Mouse (Mus musculus) stomach, embryonic 14.5 days (tissue): Measurements from ENCODE around the gene Fndc3b. TPM values are rescaled to one million over a fixed set of nuclear protein-coding genes. Genes with fewer than 3 reads are reported as not detected.

Experiments
- ATAC-seq: fragments of 200-750 bp; cut with Nextera tagmentation; 2 replicates; pipeline ENCODE4 v1.8.0; 2017; ENCODE audit warnings: low read depth, moderate TSS enrichment; ENCODE audit not compliant: insufficient number of reproducible peaks, insufficient read depth, low FRiP score
- H3K27ac ChIP-seq: fragments of 300-500 bp; sonication (generic); 2 replicates; pipeline ENCODE4 v1.5.1; 2014; ENCODE audit warnings: mild to moderate bottlenecking, low read length, moderate library complexity, mixed read lengths
- H3K27me3 ChIP-seq: fragments of 300-500 bp; sonication (generic); 2 replicates; pipeline ENCODE4 v1.6.1; 2014; ENCODE audit warnings: low read length, control low read depth, mixed read lengths; ENCODE audit not compliant: control insufficient read depth, insufficient read depth
- H3K36me3 ChIP-seq: fragments of 300-500 bp; sonication (generic); 2 replicates; pipeline ENCODE4 v1.6.1; 2014; ENCODE audit warnings: mild to moderate bottlenecking, control low read depth, low read length, moderate library complexity, mixed read lengths; ENCODE audit not compliant: control insufficient read depth, insufficient read depth
- H3K4me1 ChIP-seq: fragments of 300-500 bp; sonication (generic); 2 replicates; pipeline ENCODE4 v1.6.1; 2014; ENCODE audit warnings: low read length, control low read depth, mixed read lengths; ENCODE audit not compliant: control insufficient read depth, insufficient read depth
- H3K4me2 ChIP-seq: fragments of 300-500 bp; sonication (generic); replicated peaks from 2 replicates; pipeline ENCODE4 v1.6.1; 2014; ENCODE audit warnings: low read depth, low read length, control low read depth
- H3K4me3 ChIP-seq: fragments of 300-500 bp; sonication (generic); 2 replicates; pipeline ENCODE4 v1.5.1; 2014; ENCODE audit warnings: low read depth, low read length, control low read depth
- H3K9ac ChIP-seq: fragments of 300-500 bp; sonication (generic); replicated peaks from 2 replicates; pipeline ENCODE4 v1.6.1; 2014; ENCODE audit warnings: low read depth, mild to moderate bottlenecking, control low read depth, low read length, moderate library complexity, mixed read lengths
- H3K9me3 ChIP-seq: fragments of 300-500 bp; sonication (generic); 2 replicates; pipeline ENCODE4 v1.6.1; 2016; ENCODE audit warnings: low read depth, low read length, control low read depth; ENCODE audit not compliant: control insufficient read depth
- WGBS: fragments of 180-500 bp; shearing (Covaris S2); extraction: QIAGEN DNeasy Blood & Tissue Kit; methylation state at CpG from one replicate; pipeline ENCODE4 v1.1.7; 2014; 5-methylcytosine and 5-hydroxymethylcytosine counted together
- polyA plus RNA-seq: library from polyadenylated mRNA; unstranded; fragments of >200 nt; fragmentation: Nextera tagmentation; extraction: Ambion mirVana; gene quantifications from 2 replicates; pipeline ENCODE4 v1.2.1, GENCODE M21; 2014

Fndc3b gene
- polyA plus RNA-seq, 1 experiment from 2014 or later: 33.3 TPM

GRCm38 (mm10) chr3:27607081-27607795, 103.9 kb downstream of the Fndc3b start:
- WGBS: 35% methylated on average over 9 of the region's 9 CpGs
- Histone ChIP-seq H3K9me3 (no peaks in the 10 kb centered on the region), H3K27ac (peak overlapping the region; percentile 59), H3K27me3 (no peaks in the 10 kb centered on the region), H3K4me3 (no peak overlapping the region), H3K9ac (no peak overlapping the region), H3K4me2 (no peak overlapping the region), H3K36me3 (no peaks in the 10 kb centered on the region), H3K4me1 (peaks cover 21% of the 10 kb centered on the region)
- peak; percentile 93 for ATAC-seq

DNA sequence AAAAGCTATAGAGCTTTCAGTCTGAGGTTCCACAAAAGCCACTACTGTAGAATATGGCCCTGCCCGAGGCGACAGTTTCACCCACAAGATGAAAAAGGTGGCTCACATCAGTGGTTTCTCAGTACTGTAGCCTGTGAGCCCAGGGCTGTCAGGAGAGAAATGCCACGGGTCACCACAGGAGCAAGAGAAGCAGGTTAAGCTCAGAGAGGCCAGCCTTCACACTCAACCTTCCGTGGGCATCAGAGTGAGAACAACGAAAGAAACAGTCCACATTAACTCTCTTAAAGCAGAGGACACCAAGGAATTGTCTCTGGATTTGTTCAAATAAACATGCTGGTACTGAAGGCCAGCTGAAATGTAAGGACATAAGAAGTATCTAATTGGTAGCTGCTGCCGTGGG, 104.5 kb downstream of the Fndc3b start:
- Histone ChIP-seq H3K9ac (no peak overlapping the region), H3K4me2 (no peak overlapping the region), H3K4me1 (peaks cover 18% of the 10 kb centered on the region), H3K9me3 (no peaks in the 10 kb centered on the region), H3K27me3 (no peaks in the 10 kb centered on the region), H3K36me3 (no peaks in the 10 kb centered on the region), H3K27ac (peak overlapping the region; percentile 59; the same call in 1 of the 2 replicates), H3K4me3 (no peak overlapping the region)
- no peak for ATAC-seq
- WGBS: 77% methylated on average over 6 of the region's 6 CpGs

DNA sequence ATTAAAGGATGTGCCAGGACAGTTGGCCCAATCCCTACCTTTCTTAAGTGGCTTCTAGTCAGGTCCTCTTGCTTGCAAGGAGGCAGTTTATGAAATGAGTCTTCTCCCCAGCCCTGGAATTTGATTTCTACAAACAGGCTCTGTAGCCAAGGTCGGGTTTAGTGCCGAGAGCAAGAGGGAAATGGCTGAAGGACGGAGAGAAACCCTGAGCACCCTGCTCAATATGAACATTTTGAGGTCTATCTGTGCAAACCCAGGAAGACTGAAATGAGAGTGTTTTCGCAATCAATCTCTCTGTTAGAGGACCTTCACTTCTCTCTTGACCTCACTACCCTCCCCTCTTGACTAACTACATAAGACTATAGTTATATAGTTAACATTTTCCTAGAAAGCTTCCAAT, 105.5 kb downstream of the Fndc3b start:
- Histone ChIP-seq H3K27ac (no peak overlapping the region), H3K4me1 (peaks cover 25% of the 10 kb centered on the region), H3K9me3 (no peaks in the 10 kb centered on the region), H3K4me3 (no peak overlapping the region), H3K27me3 (no peaks in the 10 kb centered on the region), H3K9ac (no peak overlapping the region), H3K4me2 (no peak overlapping the region), H3K36me3 (no peaks in the 10 kb centered on the region)
- ATAC-seq: no peak
- WGBS: 93% methylated on average over 4 of the region's 4 CpGs

DNA sequence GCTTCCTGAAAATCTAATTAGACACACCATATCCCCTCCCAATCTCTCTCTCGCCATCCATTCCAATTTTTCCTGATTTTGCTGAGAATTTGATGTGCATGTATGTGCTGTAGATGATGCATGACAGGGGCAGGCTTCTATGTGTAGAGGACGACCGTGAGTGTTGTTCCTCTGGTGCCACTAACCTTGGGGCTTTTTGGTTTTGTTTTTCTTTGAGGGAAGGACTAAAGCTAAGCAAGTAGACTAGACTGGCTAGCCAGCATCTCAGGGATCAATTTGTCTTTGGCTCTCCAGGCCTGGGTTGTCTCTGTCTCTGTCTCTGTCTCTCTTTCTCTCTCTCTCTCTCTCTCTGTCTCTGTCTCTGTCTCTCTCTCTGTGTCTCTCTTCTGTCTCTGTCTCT, 106.0 kb downstream of the Fndc3b start:
- WGBS: 92% methylated on average over 3 of the region's 3 CpGs
- H3K27ac ChIP-seq: no peak overlapping the region

DNA sequence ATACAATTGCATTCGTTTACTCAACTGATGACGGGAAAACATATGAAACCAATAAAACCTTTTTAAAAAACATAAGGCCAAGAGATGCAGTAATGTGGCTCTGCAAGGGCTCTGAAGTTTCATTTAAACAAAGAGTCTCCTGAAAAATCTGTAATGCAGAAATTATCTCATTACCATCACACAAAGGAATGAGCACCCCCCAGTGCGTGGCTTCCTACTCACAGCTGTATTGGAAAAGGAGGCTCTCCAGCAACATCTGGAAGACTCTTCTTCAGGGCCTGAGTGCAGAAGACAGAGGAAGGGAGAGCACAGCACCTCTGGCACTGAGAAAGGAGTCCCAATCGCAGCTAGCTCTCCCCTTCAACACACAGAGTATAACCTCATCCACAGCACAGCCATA, 106.5 kb downstream of the Fndc3b start:
- WGBS: 84% methylated on average over 4 of the region's 4 CpGs
- H3K9me3 ChIP-seq: no peaks in the 10 kb centered on the region
- H3K4me1 ChIP-seq: peaks cover 29% of the 10 kb centered on the region
- H3K9ac ChIP-seq: no peak overlapping the region
- no peaks in the 10 kb centered on the region for H3K36me3 ChIP-seq
- H3K27me3 ChIP-seq: no peaks in the 10 kb centered on the region
- H3K27ac ChIP-seq: no peak overlapping the region
- no peak for ATAC-seq
- H3K4me3 ChIP-seq: no peak overlapping the region
- H3K4me2 ChIP-seq: no peak overlapping the region

More for the DNA sequence above, 106.0 kb downstream of the Fndc3b start:
- Histone ChIP-seq H3K4me2 (no peak overlapping the region), H3K36me3 (no peaks in the 10 kb centered on the region), H3K27me3 (no peaks in the 10 kb centered on the region), H3K4me3 (no peak overlapping the region), H3K9ac (no peak overlapping the region), H3K4me1 (peaks cover 29% of the 10 kb centered on the region), H3K9me3 (no peaks in the 10 kb centered on the region)
- no peak for ATAC-seq

- Histone ChIP-seq H3K4me2 (no peak overlapping the region), H3K27ac (no peak overlapping the region), H3K4me1 (peaks cover 29% of the 10 kb centered on the region), H3K9ac (no peak overlapping the region), H3K4me3 (no peak overlapping the region), H3K27me3 (no peaks in the 10 kb centered on the region), H3K36me3 (no peaks in the 10 kb centered on the region), H3K9me3 (no peaks in the 10 kb centered on the region)
- no peak for ATAC-seq
- WGBS: 59% methylated on average over 13 of the region's 13 CpGs
Measured at GRCm38 (mm10) chr3:27603905-27604620, 107.0 kb downstream of the Fndc3b start.

DNA sequence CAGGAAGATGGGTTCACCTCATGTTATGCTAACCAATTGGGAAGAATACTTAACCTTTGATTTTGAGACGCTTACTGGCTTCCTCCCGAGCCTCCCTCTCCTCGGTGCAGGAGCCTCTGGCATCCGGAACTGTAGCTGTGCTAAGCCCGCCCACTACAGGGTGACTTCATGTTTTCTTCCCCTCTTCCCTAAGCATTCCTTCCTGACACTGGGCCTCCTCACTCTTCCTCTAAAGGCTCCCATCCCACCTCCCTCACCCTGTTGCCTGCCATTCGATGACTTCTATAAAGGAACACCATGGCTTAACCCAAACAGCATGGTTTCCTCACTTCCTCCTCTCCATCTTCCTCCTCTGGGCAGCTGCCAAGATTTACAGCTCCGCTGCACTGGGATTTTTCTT, 110.5 kb downstream of the Fndc3b start:
- H3K27ac ChIP-seq: no peak overlapping the region

GRCm38 (mm10) chr3:27600197-27600596, 110.9 kb downstream of the Fndc3b start:
- Histone ChIP-seq H3K36me3 (no peaks in the 10 kb centered on the region), H3K27ac (no peak overlapping the region), H3K4me3 (no peak overlapping the region), H3K4me1 (peaks cover 16% of the 10 kb centered on the region; the same call in 1 of the 2 replicates), H3K27me3 (no peaks in the 10 kb centered on the region), H3K9me3 (no peaks in the 10 kb centered on the region), H3K9ac (no peak overlapping the region), H3K4me2 (no peak overlapping the region)
- WGBS: 73% methylated on average over 4 of the region's 4 CpGs
- ATAC-seq: peak; percentile 16; the same call in 1 of the 2 replicates

More for the DNA sequence above, 110.5 kb downstream of the Fndc3b start:
- ATAC-seq: peak; percentile 38; the same call in 1 of the 2 replicates
- no peak overlapping the region for H3K9ac ChIP-seq
- 34% methylated on average over 7 of the region's 7 CpGs for WGBS
- H3K9me3 ChIP-seq: no peaks in the 10 kb centered on the region
- no peaks in the 10 kb centered on the region for H3K27me3 ChIP-seq
- H3K4me3 ChIP-seq: no peak overlapping the region
- no peak overlapping the region for H3K4me2 ChIP-seq
- H3K36me3 ChIP-seq: no peaks in the 10 kb centered on the region
- peaks cover 16% of the 10 kb centered on the region; the same call in 1 of the 2 replicates for H3K4me1 ChIP-seq
